Mouse (Mus musculus): Measurements from ENCODE around the gene Fam172a. TPM values are rescaled to one million over a fixed set of nuclear protein-coding genes. Genes with fewer than 3 reads are reported as not detected.
A peak's percentile ranks its signal among the peaks of the same experiment; 100 is the strongest.

Gene Fam172a
- polyA plus RNA-seq, 1 experiment from 2014 or later = 21.1 TPM

DNA sequence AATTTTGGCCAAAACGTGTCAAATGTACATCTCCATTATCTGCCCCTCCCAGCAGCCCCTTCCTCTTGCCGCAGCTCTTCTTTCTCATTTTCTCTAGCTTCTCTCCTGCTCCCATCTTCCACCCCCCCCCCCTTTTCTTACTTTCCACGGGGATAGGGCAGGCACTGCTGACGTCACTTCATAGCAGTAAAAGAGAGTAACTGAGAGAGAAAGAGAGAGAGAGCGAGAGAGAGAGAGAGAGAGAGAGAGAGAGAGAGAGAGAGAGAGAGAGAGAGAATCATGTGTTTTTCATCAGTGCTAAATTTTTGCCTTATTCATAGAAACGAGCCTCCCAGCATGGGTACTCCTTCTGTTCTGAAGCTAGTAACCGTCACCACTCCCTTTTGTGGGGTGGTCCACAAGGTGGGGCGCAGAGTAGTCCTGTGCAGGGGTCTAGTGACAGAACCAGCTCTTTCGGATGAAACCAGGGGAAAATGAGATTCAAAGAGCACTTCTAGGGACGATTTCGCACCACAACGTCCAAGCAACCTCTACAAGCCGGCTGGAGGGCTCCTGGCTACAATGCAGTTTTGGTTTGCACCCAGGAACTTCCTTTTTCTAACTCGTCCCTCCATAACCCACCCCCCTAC, 480.2 kb downstream of the Fam172a start:
- no peaks in the 10 kb centered on the region for H3K9me3 ChIP-seq (replicated peaks)
- no peak overlapping the region for H3K9ac ChIP-seq
- no peaks in the 10 kb centered on the region for H3K36me3 ChIP-seq
- peak overlapping the region; percentile 39 for H3K4me3 ChIP-seq
- WGBS = 6% methylated on average over 13 of the region's 14 CpGs
- peaks cover 20% of the 10 kb centered on the region for H3K4me1 ChIP-seq (replicated peaks)
- H3K4me2 ChIP-seq = peak overlapping the region; percentile 59
- peaks cover 96% of the 10 kb centered on the region for H3K27me3 ChIP-seq
- ATAC-seq (replicated peaks; ENCODE audit: insufficient number of reproducible peaks, insufficient read depth, low FRiP score, low read depth) = no peak
- no peak overlapping the region for H3K27ac ChIP-seq

DNA sequence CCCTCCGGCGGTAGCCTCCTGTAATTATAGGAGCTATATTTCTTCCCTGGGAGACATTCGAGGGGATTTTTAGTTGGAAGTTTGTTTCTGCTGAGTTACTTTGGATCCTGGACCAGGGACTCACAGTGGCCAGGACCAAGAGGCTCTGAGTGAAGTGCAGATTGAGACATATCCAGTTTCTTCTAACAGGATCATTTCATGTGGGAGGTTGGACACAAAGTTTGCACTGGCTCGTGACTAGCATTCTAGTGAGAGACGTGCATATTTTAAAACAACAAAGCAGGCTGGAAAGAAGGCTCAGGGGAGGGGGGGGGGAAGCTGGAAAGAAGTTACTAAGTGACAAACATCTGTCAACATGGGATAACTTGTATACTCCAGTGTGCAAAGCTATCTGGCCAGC, 481.2 kb downstream of the Fam172a start:
- no peak overlapping the region for H3K4me3 ChIP-seq
- no peak overlapping the region for H3K27ac ChIP-seq
- H3K9ac ChIP-seq = no peak overlapping the region
- H3K4me1 ChIP-seq (replicated peaks) = peaks cover 20% of the 10 kb centered on the region
- H3K4me2 ChIP-seq = no peak overlapping the region
- WGBS = 15% methylated on average over 5 of the region's 5 CpGs
- H3K27me3 ChIP-seq = peaks cover 99% of the 10 kb centered on the region
- no peak for ATAC-seq (replicated peaks; ENCODE audit: insufficient number of reproducible peaks, insufficient read depth, low FRiP score, low read depth)
- H3K9me3 ChIP-seq (replicated peaks) = no peaks in the 10 kb centered on the region
- no peaks in the 10 kb centered on the region for H3K36me3 ChIP-seq

- ATAC-seq (replicated peaks; ENCODE audit: insufficient number of reproducible peaks, insufficient read depth, low FRiP score, low read depth) = no peak
Measured at GRCm38 (mm10) chr13:78183986-78184385, 482.2 kb downstream of the Fam172a start.

GRCm38 (mm10) chr13:78184786-78185466, 483.1 kb downstream of the Fam172a start:
- no peak overlapping the region for H3K9ac ChIP-seq
- no peaks in the 10 kb centered on the region for H3K9me3 ChIP-seq (replicated peaks)
- WGBS = 15% methylated on average over 14 of the region's 14 CpGs
- no peaks in the 10 kb centered on the region for H3K36me3 ChIP-seq
- H3K27me3 ChIP-seq = peaks cover 94% of the 10 kb centered on the region
- ATAC-seq (replicated peaks; ENCODE audit: insufficient number of reproducible peaks, insufficient read depth, low FRiP score, low read depth) = no peak
- H3K4me1 ChIP-seq (replicated peaks) = peaks cover 13% of the 10 kb centered on the region
- no peak overlapping the region for H3K4me3 ChIP-seq
- H3K27ac ChIP-seq = no peak overlapping the region
- no peak overlapping the region for H3K4me2 ChIP-seq

More at GRCm38 (mm10) chr13:78183986-78184385, 482.2 kb downstream of the Fam172a start:
- no peak overlapping the region for H3K4me2 ChIP-seq
- H3K27me3 ChIP-seq = peaks cover 97% of the 10 kb centered on the region
- H3K27ac ChIP-seq = no peak overlapping the region
- no peaks in the 10 kb centered on the region for H3K9me3 ChIP-seq (replicated peaks)
- 15% methylated on average over 5 of the region's 5 CpGs for WGBS
- no peaks in the 10 kb centered on the region for H3K36me3 ChIP-seq
- H3K4me1 ChIP-seq (replicated peaks) = peaks cover 20% of the 10 kb centered on the region
- H3K9ac ChIP-seq = no peak overlapping the region
- H3K4me3 ChIP-seq = no peak overlapping the region

DNA sequence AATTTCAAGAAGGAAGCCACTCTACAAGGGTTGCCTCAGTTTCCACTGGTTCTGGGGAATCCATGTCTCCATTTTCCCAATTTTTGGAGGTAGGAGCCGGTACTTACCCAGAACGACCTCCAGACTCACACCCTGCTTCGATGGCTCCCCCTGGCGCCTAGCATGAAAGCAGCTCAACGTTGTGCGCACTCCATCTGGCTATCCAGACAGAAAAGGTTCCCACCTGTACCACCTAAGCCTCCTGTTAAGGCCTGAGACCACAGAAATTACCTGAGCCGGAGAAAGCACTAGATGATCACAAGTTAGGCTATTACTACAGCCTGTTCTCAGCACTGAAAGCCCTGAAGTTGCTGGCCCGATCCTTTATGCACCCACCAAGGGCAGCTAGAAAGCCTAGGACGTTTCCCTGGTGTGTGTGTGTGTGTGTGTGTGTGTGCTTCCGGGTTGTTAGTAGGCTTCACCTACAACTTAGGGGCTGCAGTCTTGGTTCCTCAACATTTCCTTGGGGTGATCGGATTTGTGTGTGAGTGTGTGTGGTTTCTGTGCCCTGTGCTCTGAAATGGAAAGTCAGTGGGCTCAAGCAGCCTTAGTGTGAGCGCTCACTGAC, 484.6 kb downstream of the Fam172a start:
- Histone ChIP-seq H3K36me3 (no peaks in the 10 kb centered on the region), H3K27ac (no peak overlapping the region), H3K27me3 (peaks cover 89% of the 10 kb centered on the region), H3K4me3 (no peak overlapping the region), H3K9ac (no peak overlapping the region), H3K4me1 (replicated peaks) (peaks cover 6% of the 10 kb centered on the region), H3K4me2 (no peak overlapping the region), H3K9me3 (replicated peaks) (no peaks in the 10 kb centered on the region)
- WGBS = 24% methylated on average over 12 of the region's 12 CpGs
- no peak for ATAC-seq (replicated peaks; ENCODE audit: insufficient number of reproducible peaks, insufficient read depth, low FRiP score, low read depth)

DNA sequence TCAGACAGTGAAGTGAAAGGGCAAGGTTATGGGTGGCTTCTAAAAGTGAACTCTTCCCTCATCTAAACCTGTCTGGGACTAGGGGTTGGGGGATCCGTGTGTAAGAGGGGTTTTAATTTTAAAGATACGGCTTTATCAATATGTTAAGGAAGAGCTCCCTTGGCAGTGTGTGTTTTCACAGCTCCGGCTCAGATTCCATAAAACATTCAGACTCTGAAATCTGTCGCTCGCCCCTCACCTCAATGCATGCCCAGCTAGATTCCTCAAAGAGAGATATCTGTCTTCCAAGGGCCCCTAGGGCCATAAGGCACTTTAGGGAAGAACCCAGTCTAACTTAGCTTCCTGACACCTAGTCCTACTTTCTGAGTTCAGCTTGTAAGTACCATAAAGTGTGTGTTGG, 486.0 kb downstream of the Fam172a start:
- H3K9ac ChIP-seq = no peak overlapping the region
- no peak overlapping the region for H3K4me3 ChIP-seq
- no peak for ATAC-seq (replicated peaks; ENCODE audit: insufficient number of reproducible peaks, insufficient read depth, low FRiP score, low read depth)
- 56% methylated on average over 5 of the region's 5 CpGs for WGBS
- H3K27me3 ChIP-seq = peaks cover 86% of the 10 kb centered on the region
- no peaks in the 10 kb centered on the region for H3K9me3 ChIP-seq (replicated peaks)
- H3K36me3 ChIP-seq = no peaks in the 10 kb centered on the region
- H3K4me1 ChIP-seq (replicated peaks) = no peaks in the 10 kb centered on the region
- H3K27ac ChIP-seq = no peak overlapping the region
- H3K4me2 ChIP-seq = no peak overlapping the region

- H3K4me3 ChIP-seq = no peak overlapping the region
- H3K36me3 ChIP-seq = no peaks in the 10 kb centered on the region
- H3K27me3 ChIP-seq = peaks cover 87% of the 10 kb centered on the region
- ATAC-seq (replicated peaks; ENCODE audit: insufficient number of reproducible peaks, insufficient read depth, low FRiP score, low read depth) = no peak
- H3K4me1 ChIP-seq (replicated peaks) = no peaks in the 10 kb centered on the region
- no peaks in the 10 kb centered on the region for H3K9me3 ChIP-seq (replicated peaks)
- H3K9ac ChIP-seq = no peak overlapping the region
- H3K27ac ChIP-seq = no peak overlapping the region
- 41% methylated on average over 10 of the region's 10 CpGs for WGBS
- H3K4me2 ChIP-seq = no peak overlapping the region
Measured at GRCm38 (mm10) chr13:78189586-78189985, 487.8 kb downstream of the Fam172a start.

- Histone ChIP-seq H3K27ac (no peak overlapping the region), H3K4me1 (replicated peaks) (peaks cover 15% of the 10 kb centered on the region), H3K9ac (no peak overlapping the region), H3K9me3 (replicated peaks) (no peaks in the 10 kb centered on the region), H3K4me2 (peak overlapping the region; percentile 67; the same call in 1 of the 2 replicates), H3K27me3 (peaks cover 79% of the 10 kb centered on the region), H3K36me3 (no peaks in the 10 kb centered on the region), H3K4me3 (no peak overlapping the region)
- ATAC-seq (replicated peaks; ENCODE audit: insufficient number of reproducible peaks, insufficient read depth, low FRiP score, low read depth) = no peak
- 54% methylated on average over 4 of the region's 4 CpGs for WGBS
Measured at GRCm38 (mm10) chr13:78193211-78193610, 491.4 kb downstream of the Fam172a start.

GRCm38 (mm10) chr13:78194135-78194849, 492.5 kb downstream of the Fam172a start:
- Histone ChIP-seq H3K4me1 (replicated peaks) (peaks cover 17% of the 10 kb centered on the region), H3K9me3 (replicated peaks) (no peaks in the 10 kb centered on the region), H3K9ac (no peak overlapping the region), H3K4me2 (peak overlapping the region; percentile 67), H3K36me3 (no peaks in the 10 kb centered on the region), H3K27me3 (peaks cover 73% of the 10 kb centered on the region), H3K27ac (no peak overlapping the region), H3K4me3 (peak overlapping the region; percentile 45)
- 25% methylated on average over 26 of the region's 26 CpGs for WGBS
- ATAC-seq (replicated peaks; ENCODE audit: insufficient number of reproducible peaks, insufficient read depth, low FRiP score, low read depth) = no peak

GRCm38 (mm10) chr13:78194850-78195600, 493.2 kb downstream of the Fam172a start:
- no peak for ATAC-seq (replicated peaks; ENCODE audit: insufficient number of reproducible peaks, insufficient read depth, low FRiP score, low read depth)
- H3K9me3 ChIP-seq (replicated peaks) = no peaks in the 10 kb centered on the region
- H3K4me1 ChIP-seq (replicated peaks) = peaks cover 21% of the 10 kb centered on the region
- no peak overlapping the region for H3K27ac ChIP-seq
- H3K4me3 ChIP-seq = peak overlapping the region; percentile 45
- H3K9ac ChIP-seq = 0 out of 2 replicates have a peak overlapping the region, but pooled peaks have one; percentile 17
- H3K36me3 ChIP-seq = no peaks in the 10 kb centered on the region
- H3K4me2 ChIP-seq = peak overlapping the region; percentile 67
- peaks cover 66% of the 10 kb centered on the region for H3K27me3 ChIP-seq
- 9% methylated on average over 64 of the region's 64 CpGs for WGBS
